Comparison of ENCODE assay signal across 8 mouse cellular contexts in the genomic region with DNA sequence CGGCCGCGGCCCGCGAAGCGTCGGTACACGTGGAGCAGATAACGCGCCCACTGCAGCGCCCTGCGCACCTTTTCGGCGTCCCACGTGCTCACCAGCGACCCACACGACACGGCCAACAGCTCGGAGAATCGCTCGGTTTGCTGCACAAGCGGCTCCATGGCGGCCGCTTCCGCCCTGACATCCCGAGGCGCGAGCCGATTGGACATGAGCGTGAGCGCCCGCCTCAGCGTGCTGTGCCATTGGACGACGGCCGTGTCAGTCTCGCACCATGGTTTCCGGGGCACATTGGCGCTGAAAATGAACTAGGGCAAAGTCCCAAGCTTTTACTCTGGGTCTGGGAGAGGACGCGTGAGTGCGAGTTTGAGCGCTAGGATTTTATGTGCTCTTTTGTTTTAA. TPM values are rescaled to one million over a fixed set of nuclear protein-coding genes. Genes with fewer than 3 reads are reported as not detected.
A peak's percentile ranks its signal among the peaks of the same experiment; 100 is the strongest.
DNase-seq lines count a peak whose midpoint lies in the region; ATAC-seq lines count a peak whose summit lies in the region.

A gene (minus strand): TSS at position 171 of the 396 bp plus-strand sequence.

- peak; percentile 97 for ATAC-seq in inflammation-experienced regulatory T-cells, adult 6 months
- peak; percentile 99 for ATAC-seq in megakaryocyte-erythroid progenitor cell, adult 5-6 weeks (replicated peaks; ENCODE audit: low FRiP score, low TSS enrichment, poor library complexity, severe bottlenecking)

- DNase-seq in adrenal gland, adult (ENCODE audit: inconsistent age in 2 of 2, low spot score in 1 of 2), result peak; percentile 97 to 99
- peak; percentile 97 for DNase-seq in embryo, embryonic 10.5 days (ENCODE audit: low spot score)
- DNase-seq in gastrocnemius, postnatal 14 days, result peak; percentile 96
- DNase-seq in left cerebral cortex, postnatal 10 days (ENCODE audit: extremely low spot score in 1 of 2, low spot score in 2 of 2), result peak; percentile 97 to 98
- peak; percentile 98 for DNase-seq in right cerebral cortex, postnatal 25 days
- peak; percentile 95 to 97 for DNase-seq in urinary bladder, postnatal 4 days (ENCODE audit: low spot score in 2 of 2)

- intact Hi-C loops in gastrocnemius, postnatal 14 days (cut with DNase I; ENCODE audit: low total_unique reads), result no loop called here
- intact Hi-C loops in left cerebral cortex, postnatal 10 days (cut with DNase I), result loop anchor here (5.0 kb wide), 1 partner anchor 110 kb away; no protein-coding TSS in a partner anchor

RNA-seq across cellular contexts. Expression of the gene that starts here (rescaled TPM):
- 1 to 10 TPM; 2.3 to 2.8 TPM for total RNA-seq in gastrocnemius, postnatal 14 days (2021)
- 1 to 10 TPM; 1.5 to 1.8 (median 1.5) TPM for polyA plus RNA-seq in inflammation-experienced regulatory T-cells, adult 6 months (2017; shearing (Covaris generic))
- 1 to 10 TPM; 5.2 to 5.3 TPM for total RNA-seq in left cerebral cortex, postnatal 10 days (2021)
- total RNA-seq in megakaryocyte-erythroid progenitor cell, adult 5-6 weeks (2014; fragmentation: Nextera tagmentation), result 11.9 and 19.4 TPM in 2 replicates
- total RNA-seq in megakaryocyte-erythroid progenitor cell, adult 5-6 weeks (2017), result 9.3 and 12.4 TPM in 2 replicates

Comparison
In these comparisons a context has a peak if more than half of its experiments do, and no peak if none do; other contexts are left out.
1. Peak in every context shown above with its lines: DNase-seq and ATAC-seq.